Mouse (Mus musculus): ENCODE results near the gene Olfr53. TPM values are rescaled to one million over a fixed set of nuclear protein-coding genes. Genes with fewer than 3 reads are reported as not detected.

Olfr53 gene
- not detected for total RNA-seq (2023)

GRCm38 (mm10) chr7:140646152-140646551, at the start of gene Olfr53:
TSS of gene Olfr53 (plus strand) at chr7:140646452.

GRCm38 (mm10) chr7:140600969-140601368, 45.3 kb upstream of the Olfr53 start, which contains the start of gene Olfr46:
TSS of gene Olfr46 (plus strand) at chr7:140601269.

GRCm38 (mm10) chr7:140628670-140629069, 17.6 kb upstream of the Olfr53 start, which contains the start of gene Olfr61:
TSS of gene Olfr61 (plus strand) at chr7:140628970.

GRCm38 (mm10) chr7:140659630-140660029, 13.4 kb downstream of the Olfr53 start, which contains the start of gene Olfr539:
TSS of gene Olfr539 (plus strand) at chr7:140659930.

GRCm38 (mm10) chr7:140681651-140682050, 35.4 kb downstream of the Olfr53 start, which contains the start of gene Olfr45:
TSS of gene Olfr45 (plus strand) at chr7:140681951.

GRCm38 (mm10) chr7:140696967-140697366, 50.7 kb downstream of the Olfr53 start, which contains the start of gene Olfr541:
TSS of gene Olfr541 (plus strand) at chr7:140697267.

Other genes with a start within 250 kb of the Olfr53 start
- gene Olfr531, start 243.5 kb upstream of the Olfr53 start, total RNA-seq (2023): not detected
- not detected for gene Olfr532, start 224.8 kb upstream of the Olfr53 start, total RNA-seq (2023)
- not detected for gene Olfr533, start 183.1 kb upstream of the Olfr53 start, total RNA-seq (2023)
- gene Olfr535, start 162.2 kb upstream of the Olfr53 start, total RNA-seq (2023): not detected
- not detected for gene Olfr536, start 139.1 kb upstream of the Olfr53 start, total RNA-seq (2023)
- not detected for gene Olfr538, start 78.6 kb upstream of the Olfr53 start, total RNA-seq (2023)
- not detected for gene Olfr46, start 45.2 kb upstream of the Olfr53 start, total RNA-seq (2023)
- gene Olfr61, start 17.5 kb upstream of the Olfr53 start, total RNA-seq (2023): not detected
- gene Olfr539, start 13.5 kb downstream of the Olfr53 start, total RNA-seq (2023): not detected
- not detected for gene Olfr45, start 35.5 kb downstream of the Olfr53 start, total RNA-seq (2023)
- gene Olfr541, start 50.8 kb downstream of the Olfr53 start, total RNA-seq (2023): not detected
- gene Cyp2e1, start 117.3 kb downstream of the Olfr53 start, total RNA-seq (2023): not detected
- not detected for gene Syce1, start 141.4 kb downstream of the Olfr53 start, total RNA-seq (2023)
- under 1 TPM; 0.11 to 0.13 TPM for gene Zfp941, start 175.7 kb downstream of the Olfr53 start, total RNA-seq (2023)
- not detected for gene Urah, start 188.6 kb downstream of the Olfr53 start, total RNA-seq (2023)
- gene Scgb1c1, start 199.1 kb downstream of the Olfr53 start, total RNA-seq (2023): not detected
- gene Odf3, start 201.4 kb downstream of the Olfr53 start, total RNA-seq (2023): not detected
- gene Gm45785, start 209.9 kb downstream of the Olfr53 start, total RNA-seq (2023): not detected
- 100 to 1,000 TPM; 105 to 107 TPM for gene Ric8a, start 210.5 kb downstream of the Olfr53 start, total RNA-seq (2023)
- 10 to 100 TPM; 21.7 to 23.7 TPM for gene Bet1l, start 211.1 kb downstream of the Olfr53 start, total RNA-seq (2023)
- 100 to 1,000 TPM; 100 to 112 TPM for gene Psmd13, start 235.5 kb downstream of the Olfr53 start, total RNA-seq (2023)
- 10 to 100 TPM in 1 of 2 experiments, 1 to 10 TPM in 1; 9.6 to 13.1 TPM for gene Sirt3, start 235.9 kb downstream of the Olfr53 start, total RNA-seq (2023)